Comparison of ENCODE assay signal across 9 mouse cellular contexts in the genomic region with DNA sequence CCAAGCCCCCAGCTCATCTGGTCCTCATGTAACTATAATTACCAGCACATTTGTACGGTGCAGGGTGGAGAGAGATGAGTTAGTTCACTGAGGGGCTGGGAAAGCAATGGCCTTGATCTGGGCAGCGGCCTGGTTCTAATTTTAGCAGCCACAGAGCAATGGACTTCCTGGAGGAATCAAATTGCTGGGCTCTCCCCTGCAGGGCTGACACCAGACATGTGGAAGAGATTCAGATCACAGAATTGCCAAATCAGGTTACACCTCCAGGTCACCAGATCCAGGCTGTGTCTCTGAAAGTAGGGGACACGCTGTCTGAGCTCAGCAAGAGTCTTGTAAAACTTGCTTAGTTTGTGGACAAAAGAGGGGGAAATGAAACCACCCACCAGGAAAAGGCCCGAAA. TPM values are rescaled to one million over a fixed set of nuclear protein-coding genes. Genes with fewer than 3 reads are reported as not detected.
A peak's percentile ranks its signal among the peaks of the same experiment; 100 is the strongest.
DNase-seq lines count a peak whose midpoint lies in the region; ATAC-seq and TF ChIP-seq lines count a peak whose summit lies in the region.
"Had no signal": no experiment of that assay in that cellular context is flagged by ENCODE, and none has a peak within 500 bp of the region (broad histone marks: within the 10 kb centered on the region; RNA-seq: fewer than 3 reads in every experiment).

No protein-coding gene starts in this region.

- H3K27ac ChIP-seq in forebrain, embryonic 10.5 days: peak overlapping the region; percentile 90
- no peak overlapping the region for H3K27ac ChIP-seq in forebrain, postnatal 0 days (ENCODE audit: low read depth, low read length)
- H3K27ac ChIP-seq in lung, embryonic 14.5 days (ENCODE audit: low read depth): peak overlapping the region; percentile 97
- H3K27ac ChIP-seq in stomach, embryonic 14.5 days (ENCODE audit: low read length): peak overlapping the region; percentile 82

- 0 out of 2 replicates have a peak, but pooled peaks cover 4% of the 10 kb centered on the region for H3K9me3 ChIP-seq in forebrain, embryonic 10.5 days
- H3K9me3 ChIP-seq in forebrain, postnatal 0 days (ENCODE audit: low read length): no peaks in the 10 kb centered on the region
- H3K9me3 ChIP-seq in lung, embryonic 14.5 days (ENCODE audit: low read depth, low read length): no peaks in the 10 kb centered on the region
- H3K9me3 ChIP-seq in stomach, embryonic 14.5 days (ENCODE audit: control insufficient read depth, low read depth, low read length): no peaks in the 10 kb centered on the region

- WGBS in forebrain, embryonic 10.5 days: 11% methylated on average over 4 of the region's 4 CpGs
- WGBS in forebrain, postnatal 0 days: 10% methylated on average over 4 of the region's 4 CpGs
- WGBS in lung, embryonic 14.5 days: 1% methylated on average over 4 of the region's 4 CpGs
- WGBS in stomach, embryonic 14.5 days: 22% methylated on average over 4 of the region's 4 CpGs

- no peak overlapping the region for H3K4me2 ChIP-seq in forebrain, postnatal 0 days (ENCODE audit: low read depth)
- peak overlapping the region; percentile 35 for H3K4me2 ChIP-seq in lung, embryonic 14.5 days
- H3K4me2 ChIP-seq in stomach, embryonic 14.5 days (replicated peaks; ENCODE audit: low read depth, low read length): no peak overlapping the region

- peaks cover 60% of the 10 kb centered on the region for H3K4me1 ChIP-seq in forebrain, embryonic 10.5 days
- H3K4me1 ChIP-seq in forebrain, postnatal 0 days (ENCODE audit: insufficient read depth): peaks cover 11% of the 10 kb centered on the region; the same call in 1 of the 2 replicates
- peaks cover 38% of the 10 kb centered on the region for H3K4me1 ChIP-seq in lung, embryonic 14.5 days (ENCODE audit: insufficient read depth)
- H3K4me1 ChIP-seq in stomach, embryonic 14.5 days (ENCODE audit: control insufficient read depth, insufficient read depth, low read length): peaks cover 28% of the 10 kb centered on the region

- H3K27me3 ChIP-seq in forebrain, embryonic 10.5 days (ENCODE audit: poor library complexity, severe bottlenecking): 0 out of 2 replicates have a peak, but pooled peaks cover 4% of the 10 kb centered on the region
- no peaks in the 10 kb centered on the region for H3K27me3 ChIP-seq in forebrain, postnatal 0 days (ENCODE audit: insufficient read depth, low read length)
- H3K27me3 ChIP-seq in lung, embryonic 14.5 days (ENCODE audit: insufficient read depth, low read length): no peaks in the 10 kb centered on the region
- no peaks in the 10 kb centered on the region for H3K27me3 ChIP-seq in stomach, embryonic 14.5 days (ENCODE audit: control insufficient read depth, insufficient read depth, low read length)

- DNase-seq in forebrain, embryonic 10.5 days (ENCODE audit: extremely low spot score, low spot score): peak; percentile 74
- DNase-seq in forebrain, postnatal 0 days: no peak
- peak; percentile 65 to 70 for DNase-seq in heart, adult 18-20 months
- peak; percentile 35 for DNase-seq in kidney, adult 18-20 months
- peak; percentile 79 for DNase-seq in lung, embryonic 14.5 days
- DNase-seq in thymus, postnatal 4 days: no peak

- no peak for ATAC-seq in forebrain, postnatal 0 days
- peak; percentile 21; the same call in 1 of the 2 replicates for ATAC-seq in common myeloid progenitor, adult 5-6 weeks (replicated peaks; ENCODE audit: low read depth, poor library complexity, severe bottlenecking)
- ATAC-seq in lung, embryonic 14.5 days (ENCODE audit: insufficient read depth): peak; percentile 69
- peak; percentile 65; the same call in 1 of the 2 replicates for ATAC-seq in stomach, embryonic 14.5 days (ENCODE audit: insufficient number of reproducible peaks, insufficient read depth, low FRiP score, low read depth)

- no peak overlapping the region for H3K9ac ChIP-seq in forebrain, postnatal 0 days
- peak overlapping the region; percentile 47 for H3K9ac ChIP-seq in lung, embryonic 14.5 days
- no peak overlapping the region for H3K9ac ChIP-seq in stomach, embryonic 14.5 days (replicated peaks; ENCODE audit: low read depth, low read length)

- no peak for TF ChIP-seq CTCF in forebrain, postnatal 0 days (IDR thresholded peaks at IDR 0.05; ENCODE audit: low read depth)
- TF ChIP-seq CTCF in lung, embryonic 14.5 days (IDR thresholded peaks at IDR 0.05; ENCODE audit: low read depth): no peak

- H3K4me3 ChIP-seq in forebrain, embryonic 10.5 days: no peak overlapping the region
- H3K4me3 ChIP-seq in forebrain, postnatal 0 days (ENCODE audit: low read depth, low read length): no peak overlapping the region
- H3K4me3 ChIP-seq in lung, embryonic 14.5 days (ENCODE audit: low read depth, low read length): no peak overlapping the region
- H3K4me3 ChIP-seq in stomach, embryonic 14.5 days (ENCODE audit: low read depth, low read length): no peak overlapping the region

- H3K36me3 ChIP-seq in forebrain, embryonic 10.5 days (replicated peaks): no peaks in the 10 kb centered on the region
- no peaks in the 10 kb centered on the region for H3K36me3 ChIP-seq in forebrain, postnatal 0 days (ENCODE audit: insufficient read depth)
- H3K36me3 ChIP-seq in lung, embryonic 14.5 days (ENCODE audit: insufficient read depth): no peaks in the 10 kb centered on the region
- H3K36me3 ChIP-seq in stomach, embryonic 14.5 days (ENCODE audit: control insufficient read depth, insufficient read depth, low read length): no peaks in the 10 kb centered on the region

RNA-seq across cellular contexts. Expression of gene Cfap161, which starts 19.3 kb away (rescaled TPM):
- 0.12 TPM in 1 of 2 replicates, not detected in the other for polyA plus RNA-seq in forebrain, embryonic 10.5 days (2016; fragmentation: Nextera tagmentation; extraction: Ambion mirVana)
- total RNA-seq in forebrain, postnatal 0 days (2014; rRNA removed): 2.3 and 2.7 TPM in 2 replicates
- 2.9 and 3.9 TPM in 2 replicates for polyA plus RNA-seq in forebrain, postnatal 0 days (2015; fragmentation: Nextera tagmentation; extraction: Ambion mirVana)
- total RNA-seq in common myeloid progenitor, adult 5-6 weeks (2017): not detected in 2 replicates
- not detected for total RNA-seq in heart, adult 18-20 months (2021)
- polyA plus RNA-seq in lung, embryonic 14.5 days (2014; fragmentation: Nextera tagmentation; extraction: Ambion mirVana): 0.13 and 0.22 TPM in 2 replicates
- polyA plus RNA-seq in stomach, embryonic 14.5 days (2014; fragmentation: Nextera tagmentation; extraction: Ambion mirVana): 0.25 and 0.31 TPM in 2 replicates
- polyA plus RNA-seq: large intestine, adult 2 months had no signal

Comparison
In these comparisons a context has a peak if more than half of its experiments do, and no peak if none do; other contexts are left out.
1. DNase-seq: peak in forebrain, embryonic 10.5 days (single experiment), heart, adult 18-20 months (2 of 2), kidney, adult 18-20 months (single experiment) and lung, embryonic 14.5 days (single experiment); none in forebrain, postnatal 0 days (single experiment) and thymus, postnatal 4 days (single experiment).